Mouse (Mus musculus) right cerebral cortex, postnatal 25 days (tissue): ENCODE measurements around the gene Ptprg.
"Not testable (repeated sequence)": the region's sequence is repeated elsewhere in the genome, so short reads cannot be mapped to it uniquely, and the experiment has no call there.

Experiments used
- DNase-seq: peaks from one replicate; pipeline ENCODE4 v3.0.0; 2022

The Ptprg gene

DNA sequence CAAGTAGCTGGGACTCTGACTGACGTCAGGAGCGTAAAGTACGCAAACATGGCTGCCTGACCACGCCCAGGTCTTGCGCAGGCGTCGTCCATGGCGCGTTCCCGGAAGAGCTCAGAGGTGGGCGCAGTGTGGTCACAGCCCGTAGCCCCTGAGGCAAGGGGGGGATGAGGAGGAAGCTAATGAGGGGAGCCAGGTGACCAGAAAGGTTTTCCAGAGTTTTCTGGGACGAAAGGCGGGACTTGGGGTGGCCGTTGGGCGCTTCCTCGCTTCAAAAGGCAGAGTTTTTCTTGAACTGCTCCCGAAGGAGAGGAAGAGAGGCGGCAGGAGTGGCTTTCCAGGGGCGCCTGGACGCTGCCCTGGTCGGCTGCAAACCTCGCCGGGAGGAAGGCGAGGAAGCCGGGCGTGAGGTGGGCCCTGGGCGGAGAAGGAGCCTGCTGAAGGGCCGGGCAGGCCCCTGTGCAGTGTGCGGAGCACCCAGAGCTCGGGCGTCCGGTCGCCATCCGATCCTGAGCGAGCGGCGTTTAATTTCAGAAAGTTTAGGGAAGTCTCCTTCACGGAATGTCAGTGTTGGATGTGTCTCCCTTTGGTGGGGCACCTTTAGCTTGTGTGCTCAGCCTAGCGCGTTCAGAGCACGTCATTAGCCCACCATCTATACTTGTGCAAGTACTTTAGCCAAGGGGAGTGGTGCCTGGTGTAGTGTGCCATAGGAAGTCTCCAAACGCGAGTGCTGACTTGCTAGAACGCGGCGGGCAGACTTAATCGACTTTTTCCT lies 731.0 kb downstream of the Ptprg start, which contains the start of gene 3830406C13Rik:
3830406C13Rik (plus strand) TSS at position 33 of the 772 bp plus-strand sequence.
- peak; percentile 88 for DNase-seq

DNA sequence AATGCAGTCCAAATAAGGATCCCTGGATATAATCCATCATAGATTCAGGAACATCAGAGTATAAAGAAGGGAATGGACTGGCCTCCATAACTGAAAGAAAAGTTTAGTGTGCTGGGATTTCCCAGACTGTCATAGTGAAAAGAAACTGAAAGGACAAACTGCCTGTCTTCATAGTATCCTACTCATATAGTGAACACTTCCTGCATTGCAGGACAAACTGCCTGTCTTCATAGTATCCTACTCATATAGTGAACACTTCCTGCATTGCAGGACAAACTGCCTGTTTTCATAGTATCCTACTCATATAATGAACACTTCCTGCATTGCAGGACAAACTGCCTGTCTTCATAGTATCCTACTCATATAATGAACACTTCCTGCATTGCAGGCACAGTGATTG lies 736.4 kb downstream of the Ptprg start:
- not testable (repeated sequence) for DNase-seq
